Mouse (Mus musculus) embryonic facial prominence, embryonic 13.5 days (tissue): Measurements from ENCODE around the gene Zbtb12. TPM values are rescaled to one million over a fixed set of nuclear protein-coding genes. Genes with fewer than 3 reads are reported as not detected.
"Not testable (repeated sequence)": the region's sequence is repeated elsewhere in the genome, so short reads cannot be mapped to it uniquely, and the experiment has no call there.

Source experiments
- ATAC-seq: fragments of 200-750 bp; cut with Nextera tagmentation; 2 replicates; pipeline ENCODE4 v1.8.0; 2017; ENCODE audit warnings: low read depth; ENCODE audit not compliant: insufficient number of reproducible peaks, insufficient read depth, low FRiP score, low TSS enrichment
- H3K27ac ChIP-seq: fragments of 300-500 bp; sonication (generic); 2 replicates; pipeline ENCODE4 v1.5.1; 2015; ENCODE audit warnings: moderate library complexity, mild to moderate bottlenecking, inconsistent platforms
- H3K27me3 ChIP-seq: fragments of 300-500 bp; sonication (generic); 2 replicates; pipeline ENCODE4 v1.6.1; 2015; ENCODE audit warnings: mild to moderate bottlenecking, inconsistent platforms
- H3K36me3 ChIP-seq: fragments of 300-500 bp; sonication (generic); 2 replicates; pipeline ENCODE4 v1.6.1; 2015; ENCODE audit warnings: mild to moderate bottlenecking, inconsistent platforms
- H3K4me1 ChIP-seq: fragments of 300-500 bp; sonication (generic); 2 replicates; pipeline ENCODE4 v1.6.1; 2015; ENCODE audit warnings: inconsistent platforms
- H3K4me2 ChIP-seq: fragments of 300-500 bp; sonication (generic); 2 replicates; pipeline ENCODE4 v1.6.1; 2015; ENCODE audit warnings: moderate library complexity, mild to moderate bottlenecking, inconsistent platforms
- H3K4me3 ChIP-seq: fragments of 300-500 bp; sonication (generic); 2 replicates; pipeline ENCODE4 v1.5.1; 2015; ENCODE audit warnings: mild to moderate bottlenecking, inconsistent platforms
- H3K9ac ChIP-seq: fragments of 300-500 bp; sonication (generic); 2 replicates; pipeline ENCODE4 v1.6.1; 2015; ENCODE audit warnings: mild to moderate bottlenecking, inconsistent platforms
- H3K9me3 ChIP-seq: fragments of 300-500 bp; sonication (generic); 2 replicates; pipeline ENCODE4 v1.6.1; 2016; ENCODE audit warnings: inconsistent platforms
- WGBS: fragments of 180-500 bp; shearing (Covaris S2); methylation state at CpG from one replicate; pipeline ENCODE4 v1.1.7; 2015; ENCODE audit warnings: mixed read lengths; 5-methylcytosine and 5-hydroxymethylcytosine counted together
- polyA plus RNA-seq: library from polyadenylated mRNA; unstranded; fragments of >200 nt; fragmentation: Nextera tagmentation; extraction: Ambion mirVana; gene quantifications from 2 replicates; pipeline ENCODE4 v1.2.1, GENCODE M21; 2015

Zbtb12 gene
- polyA plus RNA-seq, 1 experiment from 2014 or later = 7.1 TPM

DNA sequence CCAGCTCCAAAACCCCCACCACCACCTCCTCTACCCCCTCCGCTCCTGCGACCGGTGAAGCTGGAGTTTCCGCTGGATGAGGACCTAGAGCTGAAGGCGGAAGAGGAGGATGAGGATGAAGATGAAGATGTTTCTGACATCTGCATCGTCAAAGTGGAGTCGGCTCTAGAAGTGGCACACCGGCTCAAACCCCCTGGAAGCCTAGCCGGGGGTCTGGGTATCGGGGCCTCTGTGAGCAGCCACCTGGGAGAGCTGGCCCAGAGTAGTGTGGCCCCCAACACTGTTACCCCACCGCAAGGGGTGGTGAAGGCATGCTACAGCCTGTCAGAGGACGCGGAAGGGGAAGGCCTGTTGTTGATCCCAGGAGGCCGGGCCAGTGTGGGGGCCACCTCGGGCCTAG, 16.4 kb downstream of the Zbtb12 start:
- H3K27me3 ChIP-seq = no peaks in the 10 kb centered on the region
- peak overlapping the region; percentile 93 for H3K27ac ChIP-seq
- peaks cover 40% of the 10 kb centered on the region for H3K4me1 ChIP-seq
- WGBS = 89% methylated on average over 15 of the region's 15 CpGs
- ATAC-seq = no peak
- peak overlapping the region; percentile 61 for H3K4me3 ChIP-seq
- peaks cover 9% of the 10 kb centered on the region for H3K36me3 ChIP-seq
- peak overlapping the region; percentile 91 for H3K9ac ChIP-seq
- H3K9me3 ChIP-seq = peaks cover 3% of the 10 kb centered on the region; the same call in 1 of the 2 replicates
- peak overlapping the region; percentile 78 for H3K4me2 ChIP-seq

DNA sequence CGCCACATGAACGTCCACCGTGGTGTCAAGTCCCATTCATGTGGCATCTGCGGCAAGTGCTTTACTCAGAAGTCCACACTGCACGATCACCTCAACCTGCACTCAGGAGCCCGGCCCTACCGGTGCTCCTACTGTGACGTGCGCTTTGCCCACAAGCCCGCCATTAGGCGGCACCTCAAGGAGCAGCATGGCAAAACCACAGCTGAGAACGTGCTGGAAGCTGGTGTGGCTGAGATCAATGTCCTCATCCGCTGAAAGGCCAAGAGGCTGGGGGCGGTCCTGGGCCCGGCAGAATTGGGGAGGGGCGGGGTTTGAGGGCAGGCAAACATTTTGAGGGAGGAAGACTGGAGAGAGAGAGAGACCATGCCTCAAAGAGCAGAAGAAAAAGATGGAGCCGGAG, 17.1 kb downstream of the Zbtb12 start:
- peak overlapping the region; percentile 78 for H3K4me2 ChIP-seq
- peak overlapping the region; percentile 61; the same call in 1 of the 2 replicates for H3K4me3 ChIP-seq
- H3K27ac ChIP-seq = no peak overlapping the region
- ATAC-seq = no peak
- peaks cover 13% of the 10 kb centered on the region for H3K36me3 ChIP-seq
- peaks cover 45% of the 10 kb centered on the region for H3K4me1 ChIP-seq
- H3K9me3 ChIP-seq = peaks cover 3% of the 10 kb centered on the region; the same call in 1 of the 2 replicates
- H3K27me3 ChIP-seq = no peaks in the 10 kb centered on the region
- peak overlapping the region; percentile 91; the same call in 1 of the 2 replicates for H3K9ac ChIP-seq
- 85% methylated on average over 17 of the region's 17 CpGs for WGBS

DNA sequence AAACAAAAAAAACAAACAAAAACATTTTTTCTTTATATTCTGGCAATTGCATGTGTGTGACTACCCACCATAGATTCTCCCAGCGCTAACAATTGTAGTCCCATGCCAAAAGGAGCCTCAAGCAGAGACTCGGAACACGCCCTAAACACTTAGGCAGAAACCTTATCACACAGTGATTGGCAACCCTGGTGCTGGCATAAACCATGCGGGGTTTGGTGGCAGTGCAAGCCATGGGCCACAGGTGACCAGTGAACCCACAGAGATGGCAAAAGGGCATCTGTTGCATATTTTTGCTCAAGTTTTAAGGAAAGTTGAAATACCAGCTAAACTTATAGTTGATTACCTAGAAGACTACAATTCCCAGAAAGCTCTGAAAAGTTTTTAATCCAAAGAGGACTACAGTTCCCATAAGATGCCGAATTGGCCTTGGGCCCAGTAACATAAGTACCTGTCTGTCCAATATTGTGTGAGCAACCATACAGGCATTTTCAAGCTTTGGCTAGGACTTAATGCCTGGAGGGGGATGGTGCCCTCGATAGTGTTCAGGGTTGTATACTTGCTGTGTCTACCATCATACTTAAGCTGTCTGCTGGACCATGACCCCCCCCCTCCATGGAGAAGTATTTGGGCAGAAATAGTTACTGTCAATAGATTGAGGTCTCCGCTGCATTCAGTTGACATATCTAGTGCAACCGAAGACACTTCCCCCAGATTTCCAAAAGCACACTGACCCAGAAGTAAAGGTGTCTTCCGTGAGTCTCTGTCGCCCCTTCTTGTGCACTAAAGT, 18.3 kb downstream of the Zbtb12 start:
- peaks cover 22% of the 10 kb centered on the region for H3K36me3 ChIP-seq
- WGBS = 15% methylated on average over 10 of the region's 10 CpGs
- no peak for ATAC-seq

DNA sequence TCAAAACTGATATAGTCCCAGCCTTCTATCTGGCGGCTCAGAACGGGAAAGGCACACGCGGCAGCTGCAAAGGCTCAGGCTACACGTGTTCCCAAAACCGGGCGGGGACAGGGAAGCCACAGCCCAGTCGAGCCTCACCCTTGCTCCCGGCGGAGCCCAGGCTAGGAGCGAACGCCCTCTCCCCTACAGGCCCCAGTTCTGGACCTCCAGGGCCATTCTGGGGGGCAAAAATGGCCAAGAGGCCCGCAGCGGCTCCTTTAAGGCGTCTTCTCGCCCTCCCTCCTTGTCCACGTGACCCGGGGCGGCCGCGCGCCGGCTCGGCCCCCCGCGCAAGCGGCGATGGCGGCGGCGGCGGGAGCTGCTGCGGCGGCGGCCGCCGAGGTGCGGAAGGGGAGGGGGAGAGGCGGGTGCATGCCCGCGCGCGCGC, 18.9 kb downstream of the Zbtb12 start, which contains the start of the genes C2 and Ehmt2:
Gene C2 (minus strand): TSS at position 106 of the 427 bp plus-strand sequence.
Gene Ehmt2 (plus strand): TSS at position 310 of the 427 bp plus-strand sequence.
- Histone ChIP-seq H3K4me1 (peaks cover 46% of the 10 kb centered on the region), H3K27me3 (no peaks in the 10 kb centered on the region), H3K9me3 (peaks cover 3% of the 10 kb centered on the region; the same call in 1 of the 2 replicates), H3K4me3 (peak within 1 kb of the TSS; percentile 90), H3K36me3 (peaks cover 28% of the 10 kb centered on the region), H3K4me2 (peak within 1 kb of the TSS; percentile 88), H3K27ac (peak within 1 kb of the TSS; percentile 96), H3K9ac (peak within 1 kb of the TSS; percentile 96)
- under 1% methylated on average over 35 of the region's 44 CpGs for whole genome bisulfite sequencing
- ATAC-seq = peak; percentile 4; the same call in 1 of the 2 replicates

More for the DNA sequence above, 18.3 kb downstream of the Zbtb12 start:
- Histone ChIP-seq H3K4me1 (peaks cover 46% of the 10 kb centered on the region), H3K9me3 (peaks cover 3% of the 10 kb centered on the region; the same call in 1 of the 2 replicates), H3K9ac (peak overlapping the region; percentile 96), H3K4me3 (peak overlapping the region; percentile 90), H3K27me3 (no peaks in the 10 kb centered on the region), H3K27ac (peak overlapping the region; percentile 96), H3K4me2 (peak overlapping the region; percentile 88)

DNA sequence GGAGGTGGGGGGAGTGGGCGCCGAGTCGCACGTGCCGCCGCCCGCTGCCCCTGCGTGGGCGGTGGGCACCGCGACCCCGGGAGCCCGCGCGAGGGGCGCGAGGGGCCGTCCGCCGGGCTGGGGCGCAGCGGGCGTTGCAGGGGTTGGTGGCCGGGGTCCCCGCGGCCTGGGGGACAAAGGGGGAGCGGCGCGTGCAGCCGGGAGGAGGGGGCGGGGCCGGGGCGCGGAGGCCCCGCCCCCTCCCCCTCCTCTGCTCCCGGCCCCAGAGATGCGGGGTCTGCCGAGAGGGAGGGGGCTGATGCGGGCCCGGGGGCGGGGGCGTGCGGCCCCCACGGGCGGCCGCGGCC, 19.4 kb downstream of the Zbtb12 start:
- 0 out of 2 replicates have a peak, but pooled peaks have one; percentile 2 for ATAC-seq
- H3K4me2 ChIP-seq = peak overlapping the region; percentile 88
- H3K27ac ChIP-seq = peak overlapping the region; percentile 96
- H3K4me1 ChIP-seq = peaks cover 43% of the 10 kb centered on the region
- WGBS = 1% methylated on average over 15 of the region's 47 CpGs
- peak overlapping the region; percentile 96 for H3K9ac ChIP-seq
- H3K27me3 ChIP-seq = no peaks in the 10 kb centered on the region
- H3K36me3 ChIP-seq = peaks cover 33% of the 10 kb centered on the region
- peak overlapping the region; percentile 90 for H3K4me3 ChIP-seq
- peaks cover 3% of the 10 kb centered on the region; the same call in 1 of the 2 replicates for H3K9me3 ChIP-seq

DNA sequence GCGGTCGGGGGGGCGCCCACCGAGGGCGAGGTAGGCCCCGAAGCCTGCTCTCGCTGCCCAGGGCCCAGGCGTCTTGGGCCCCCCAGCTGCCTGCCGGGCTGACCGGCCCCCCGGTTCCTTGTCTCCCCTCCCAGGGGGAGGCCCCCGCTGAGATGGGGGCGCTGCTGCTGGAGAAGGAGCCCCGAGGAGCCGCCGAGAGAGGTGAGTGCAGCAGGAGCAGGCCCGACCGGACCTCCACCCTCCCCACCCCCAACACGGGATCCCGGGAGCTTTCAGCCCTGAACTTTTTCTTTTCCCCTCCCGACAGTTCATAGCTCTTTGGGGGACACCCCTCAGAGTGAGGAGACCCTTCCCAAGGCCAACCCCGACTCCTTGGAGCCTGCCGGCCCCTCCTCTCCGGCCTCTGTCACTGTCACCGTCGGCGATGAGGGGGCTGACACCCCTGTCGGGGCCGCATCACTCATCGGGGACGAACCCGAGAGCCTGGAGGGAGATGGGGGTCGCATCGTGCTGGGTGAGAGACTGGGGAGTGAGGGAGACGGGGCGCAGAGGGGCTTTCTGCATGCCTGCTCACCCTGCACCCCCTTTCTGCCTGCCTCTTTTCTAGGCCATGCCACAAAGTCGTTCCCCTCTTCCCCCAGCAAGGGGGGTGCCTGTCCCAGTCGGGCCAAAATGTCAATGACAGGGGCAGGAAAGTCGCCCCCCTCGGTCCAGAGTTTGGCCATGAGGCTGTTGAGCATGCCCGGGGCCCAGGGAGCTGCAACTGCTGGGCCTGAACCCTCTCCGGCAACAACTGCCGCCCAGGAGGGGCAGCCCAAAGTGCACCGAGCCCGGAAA, 20.0 kb downstream of the Zbtb12 start:
- peaks cover 3% of the 10 kb centered on the region; the same call in 1 of the 2 replicates for H3K9me3 ChIP-seq
- 0 out of 2 replicates have a peak, but pooled peaks have one; percentile 4 for ATAC-seq
- no peaks in the 10 kb centered on the region for H3K27me3 ChIP-seq
- WGBS = 1% methylated on average over 44 of the region's 45 CpGs
- H3K27ac ChIP-seq = peak overlapping the region; percentile 96
- H3K4me2 ChIP-seq = peak overlapping the region; percentile 88
- H3K36me3 ChIP-seq = peaks cover 39% of the 10 kb centered on the region
- H3K9ac ChIP-seq = peak overlapping the region; percentile 96
- peaks cover 42% of the 10 kb centered on the region for H3K4me1 ChIP-seq
- H3K4me3 ChIP-seq = peak overlapping the region; percentile 90

DNA sequence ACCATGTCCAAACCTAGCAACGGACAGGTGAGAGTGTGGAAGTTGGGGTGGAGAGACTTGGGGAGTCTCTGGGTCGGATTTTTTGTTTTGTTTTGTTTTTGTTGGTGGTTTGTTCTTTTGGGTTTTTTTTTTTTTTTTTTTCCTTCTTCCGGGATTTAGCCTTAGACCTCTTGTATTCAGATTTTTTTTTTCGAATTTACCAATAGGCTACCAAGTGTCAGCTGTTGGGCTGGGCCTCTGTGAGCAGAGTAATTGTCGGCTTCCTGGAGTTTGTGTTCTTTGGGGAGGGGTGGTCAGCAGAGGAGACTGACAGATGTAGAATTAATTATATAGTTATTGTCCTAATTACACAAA, 20.6 kb downstream of the Zbtb12 start:
- peak overlapping the region; percentile 96 for H3K9ac ChIP-seq
- H3K27ac ChIP-seq = peak overlapping the region; percentile 96
- 1% methylated on average over 5 of the region's 5 CpGs for WGBS
- H3K36me3 ChIP-seq = peaks cover 45% of the 10 kb centered on the region
- peaks cover 3% of the 10 kb centered on the region; the same call in 1 of the 2 replicates for H3K9me3 ChIP-seq
- H3K4me3 ChIP-seq = peak overlapping the region; percentile 90
- ATAC-seq = no peak
- H3K4me2 ChIP-seq = peak overlapping the region; percentile 88
- peaks cover 42% of the 10 kb centered on the region for H3K4me1 ChIP-seq
- no peaks in the 10 kb centered on the region for H3K27me3 ChIP-seq

DNA sequence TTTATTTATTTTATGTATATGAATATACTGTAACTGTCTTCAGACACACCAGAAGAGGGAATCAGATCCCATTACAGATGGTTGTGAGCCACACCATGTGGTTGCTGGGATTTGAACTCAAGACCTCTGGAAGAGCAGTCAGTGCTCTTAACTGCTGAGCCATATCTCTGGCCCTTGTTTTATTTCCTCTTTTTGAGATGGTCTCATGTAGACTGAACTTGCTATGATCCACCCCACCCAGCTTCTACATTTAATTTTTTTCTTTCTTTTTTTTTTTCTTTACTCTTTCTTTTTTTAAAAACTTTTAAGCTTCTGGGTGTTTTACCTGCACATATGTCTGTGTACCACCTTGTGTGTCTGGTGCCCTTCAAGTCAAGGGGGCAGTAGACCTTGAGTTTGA, 21.5 kb downstream of the Zbtb12 start:
- ATAC-seq, H3K27me3 ChIP-seq, H3K9ac ChIP-seq, H3K4me2 ChIP-seq, H3K9me3 ChIP-seq, H3K27ac ChIP-seq: not testable (repeated sequence)
- H3K4me3 ChIP-seq = 0 out of 2 replicates have a peak overlapping the region, but pooled peaks have one; percentile 90
- H3K36me3 ChIP-seq = peaks cover 53% of the 10 kb centered on the region
- H3K4me1 ChIP-seq = peaks cover 33% of the 10 kb centered on the region

DNA sequence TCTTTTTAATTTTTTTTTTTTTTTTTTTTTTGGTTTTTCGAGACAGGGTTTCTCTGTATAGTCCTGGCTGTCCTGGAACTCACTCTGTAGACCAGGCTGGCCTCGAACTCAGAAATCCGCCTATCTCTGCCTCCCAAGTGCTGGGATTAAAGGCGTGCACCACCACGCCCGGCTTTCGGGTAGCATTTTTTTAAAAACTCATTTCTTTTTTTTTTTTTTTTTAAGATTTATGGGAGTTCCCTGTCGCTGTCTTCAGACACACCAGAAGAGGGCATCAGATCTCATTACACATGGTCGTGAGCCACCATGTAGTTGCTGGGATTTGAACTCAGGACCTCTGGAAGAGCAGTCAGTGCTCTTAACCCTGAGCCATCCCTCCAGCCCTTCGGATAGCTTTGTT, 22.7 kb downstream of the Zbtb12 start:
- H3K4me3 ChIP-seq, H3K27ac ChIP-seq, ATAC-seq, H3K4me2 ChIP-seq, H3K9me3 ChIP-seq, H3K27me3 ChIP-seq, H3K9ac ChIP-seq: not testable (repeated sequence)
- WGBS = 92% methylated on average over 9 of the region's 10 CpGs
- peaks cover 57% of the 10 kb centered on the region for H3K36me3 ChIP-seq
- peaks cover 22% of the 10 kb centered on the region for H3K4me1 ChIP-seq

DNA sequence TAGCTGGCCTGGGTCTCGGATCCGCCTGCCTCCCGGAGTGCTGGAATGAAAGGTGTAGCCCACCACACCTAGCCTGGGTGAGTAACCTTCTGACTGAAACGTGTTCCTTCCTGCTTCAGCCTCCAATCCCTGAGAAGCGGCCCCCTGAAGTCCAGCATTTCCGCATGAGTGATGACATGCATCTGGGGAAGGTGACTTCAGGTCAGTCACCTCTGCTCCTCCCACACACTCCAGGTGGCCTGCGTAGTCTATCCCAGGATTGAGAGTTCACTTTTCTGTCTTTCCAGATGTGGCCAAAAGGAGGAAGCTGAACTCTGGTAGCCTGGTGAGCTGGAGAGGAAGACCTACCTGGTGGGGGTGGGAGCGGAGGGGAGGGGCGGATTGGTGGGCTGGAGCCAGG, 23.6 kb downstream of the Zbtb12 start:
- no peak overlapping the region for H3K27ac ChIP-seq
- 90% methylated on average over 9 of the region's 9 CpGs for WGBS
- no peaks in the 10 kb centered on the region for H3K27me3 ChIP-seq
- no peaks in the 10 kb centered on the region for H3K9me3 ChIP-seq
- H3K4me3 ChIP-seq = no peak overlapping the region
- no peak overlapping the region for H3K9ac ChIP-seq
- H3K4me2 ChIP-seq = no peak overlapping the region
- no peak for ATAC-seq
- H3K4me1 ChIP-seq = peaks cover 14% of the 10 kb centered on the region
- peaks cover 66% of the 10 kb centered on the region for H3K36me3 ChIP-seq

DNA sequence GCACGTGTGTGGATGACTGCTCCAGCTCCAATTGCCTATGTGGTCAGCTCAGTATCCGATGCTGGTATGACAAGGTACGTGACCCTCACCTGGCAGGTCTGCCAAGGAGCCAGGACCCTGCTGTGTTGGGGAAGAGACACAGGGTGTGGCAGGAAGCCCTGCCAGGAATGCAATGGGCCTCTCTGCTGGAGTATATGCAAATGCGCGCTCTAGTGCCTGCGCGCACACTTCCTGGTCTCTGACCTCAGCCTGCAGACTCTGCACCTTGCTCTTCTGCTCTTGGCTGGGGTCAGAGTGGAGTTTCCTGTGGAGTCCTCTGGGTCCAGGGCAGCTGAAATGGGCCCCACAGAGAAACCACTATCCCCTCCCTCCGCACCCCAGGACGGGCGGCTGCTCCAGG, 31.7 kb downstream of the Zbtb12 start:
- no peak overlapping the region for H3K4me3 ChIP-seq
- H3K27ac ChIP-seq = no peak overlapping the region
- ATAC-seq = no peak

More for the DNA sequence above, 31.7 kb downstream of the Zbtb12 start:
- no peak overlapping the region for H3K4me2 ChIP-seq
- no peaks in the 10 kb centered on the region for H3K27me3 ChIP-seq
- H3K9me3 ChIP-seq = no peaks in the 10 kb centered on the region
- peaks cover 6% of the 10 kb centered on the region for H3K4me1 ChIP-seq
- H3K36me3 ChIP-seq = peaks cover 80% of the 10 kb centered on the region
- peak overlapping the region; percentile 12; the same call in 1 of the 2 replicates for H3K9ac ChIP-seq
- WGBS = 84% methylated on average over 10 of the region's 10 CpGs
